Mouse (Mus musculus) hindbrain, postnatal 0 days (tissue): ENCODE measurements around the gene Itsn2. TPM values are rescaled to one million over a fixed set of nuclear protein-coding genes. Genes with fewer than 3 reads are reported as not detected.
A peak's percentile ranks its signal among the peaks of the same experiment; 100 is the strongest.

Source experiments
- ATAC-seq: fragments of 200-750 bp; cut with Nextera tagmentation; 2 replicates; pipeline ENCODE4 v1.8.0; 2017; ENCODE audit warnings: mild to moderate bottlenecking, moderate TSS enrichment, moderate library complexity
- DNase-seq: peaks from one replicate; pipeline ENCODE4 v3.0.0-alpha.2; 2015; ENCODE audit warnings: low spot score
- H3K27ac ChIP-seq: fragments of 300-500 bp; sonication (generic); 2 replicates; pipeline ENCODE4 v1.5.1; 2014; ENCODE audit warnings: mild to moderate bottlenecking
- H3K27me3 ChIP-seq: fragments of 300-500 bp; sonication (generic); 2 replicates; pipeline ENCODE4 v1.6.1; 2014; ENCODE audit warnings: low read length, mixed read lengths; ENCODE audit not compliant: insufficient read depth
- H3K36me3 ChIP-seq: fragments of 300-500 bp; sonication (generic); 2 replicates; pipeline ENCODE4 v1.6.1; 2014; ENCODE audit warnings: low read length, mixed read lengths; ENCODE audit not compliant: insufficient read depth
- H3K4me1 ChIP-seq: fragments of 300-500 bp; sonication (generic); 2 replicates; pipeline ENCODE4 v1.6.1; 2014; ENCODE audit warnings: antibody characterized with exemption, low read length, mixed read lengths; ENCODE audit not compliant: insufficient read depth
- H3K4me2 ChIP-seq: fragments of 300-500 bp; sonication (generic); 2 replicates; pipeline ENCODE4 v1.6.1; 2014; ENCODE audit warnings: low read depth, mild to moderate bottlenecking, low read length, moderate library complexity, mixed read lengths
- H3K4me3 ChIP-seq: fragments of 300-500 bp; sonication (generic); 2 replicates; pipeline ENCODE4 v1.5.1; 2014; ENCODE audit warnings: low read length
- H3K9ac ChIP-seq: fragments of 300-500 bp; sonication (generic); replicated peaks from 2 replicates; pipeline ENCODE4 v1.6.1; 2014; ENCODE audit warnings: mild to moderate bottlenecking, low read length, moderate library complexity, mixed read lengths
- H3K9me3 ChIP-seq: fragments of 300-500 bp; sonication (generic); 2 replicates; pipeline ENCODE4 v1.6.1; 2016; ENCODE audit warnings: low read length, mixed read lengths
- CTCF ChIP-seq: IDR thresholded peaks from 2 replicates; pipeline ENCODE4 v1.5.1; 2016; ENCODE audit warnings: antibody characterized with exemption, control low read depth, low read depth
- WGBS: fragments of 180-500 bp; shearing (Covaris S2); extraction: QIAGEN DNeasy Blood & Tissue Kit; methylation state at CpG from one replicate; pipeline ENCODE4 v1.1.7; 2014; 5-methylcytosine and 5-hydroxymethylcytosine counted together
- polyA plus RNA-seq: library from polyadenylated mRNA; unstranded; fragments of >200 nt; fragmentation: Nextera tagmentation; extraction: Ambion mirVana; gene quantifications from 2 replicates; pipeline ENCODE4 v1.2.1, GENCODE M21; 2015
- total RNA-seq: library from RNA; depleted of rRNA; stranded (reverse); fragments of >200 nt; gene quantifications from 2 replicates; pipeline ENCODE4 v1.2.3, GENCODE M21; 2014

Itsn2 gene
- total and polyA plus RNA-seq, 2 experiments from 2014 or later, result 19.9 to 27.7 TPM

DNA sequence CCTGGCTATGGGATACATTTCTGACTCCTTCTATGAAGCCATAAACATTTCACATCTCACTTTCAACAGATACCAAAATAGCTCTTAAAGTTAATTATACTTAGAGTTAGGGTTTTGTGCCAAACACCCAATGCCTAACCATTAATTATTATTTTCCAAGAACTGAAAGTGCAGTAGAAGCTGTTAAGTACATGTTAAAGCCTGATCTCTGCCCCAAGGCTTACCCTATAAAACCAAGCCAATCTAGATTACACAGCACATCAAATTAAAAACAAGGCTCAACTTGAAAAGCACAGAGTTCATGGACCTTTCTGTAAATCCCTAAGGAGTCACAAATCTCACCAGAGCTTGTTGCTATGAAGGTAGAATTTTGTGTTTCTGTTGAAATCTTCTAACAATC lies 10.1 kb upstream of the Itsn2 start:
- Histone ChIP-seq H3K4me1 (no peaks in the 10 kb centered on the region), H3K36me3 (no peaks in the 10 kb centered on the region), H3K4me2 (no peak overlapping the region), H3K27ac (no peak overlapping the region), H3K9ac (no peak overlapping the region), H3K4me3 (no peak overlapping the region), H3K27me3 (no peaks in the 10 kb centered on the region), H3K9me3 (no peaks in the 10 kb centered on the region)
- ATAC-seq (no peak), DNase-seq (no peak)
- no peak for TF ChIP-seq CTCF

DNA sequence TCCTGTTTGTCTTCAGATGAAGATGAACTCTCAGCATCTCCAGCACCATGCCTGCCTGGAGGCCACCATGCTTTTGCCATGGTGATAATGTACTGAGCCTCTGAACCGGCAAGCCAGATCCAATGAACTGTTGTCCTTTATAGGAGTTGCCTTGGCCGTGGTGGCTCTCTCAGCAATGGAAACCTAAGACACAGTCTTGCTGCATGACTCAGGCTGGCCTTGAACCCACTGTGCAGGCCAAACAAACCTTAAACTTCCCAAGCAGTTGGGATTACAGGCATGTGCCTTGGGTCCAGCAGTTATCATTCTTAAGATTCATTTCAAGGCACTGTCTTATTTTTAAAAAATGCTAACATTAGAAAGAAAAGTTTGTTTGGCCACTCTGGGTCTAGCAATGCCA lies 4.6 kb upstream of the Itsn2 start:
- H3K36me3 ChIP-seq, result no peaks in the 10 kb centered on the region
- no peak overlapping the region for H3K9ac ChIP-seq
- no peaks in the 10 kb centered on the region for H3K27me3 ChIP-seq
- WGBS, result 86% methylated on average over 2 of the region's 2 CpGs
- H3K4me3 ChIP-seq, result no peak overlapping the region
- no peak overlapping the region for H3K27ac ChIP-seq
- DNase-seq (no peak), ATAC-seq (no peak)
- H3K9me3 ChIP-seq, result no peaks in the 10 kb centered on the region
- no peak for TF ChIP-seq CTCF
- no peaks in the 10 kb centered on the region for H3K4me1 ChIP-seq
- H3K4me2 ChIP-seq, result no peak overlapping the region

DNA sequence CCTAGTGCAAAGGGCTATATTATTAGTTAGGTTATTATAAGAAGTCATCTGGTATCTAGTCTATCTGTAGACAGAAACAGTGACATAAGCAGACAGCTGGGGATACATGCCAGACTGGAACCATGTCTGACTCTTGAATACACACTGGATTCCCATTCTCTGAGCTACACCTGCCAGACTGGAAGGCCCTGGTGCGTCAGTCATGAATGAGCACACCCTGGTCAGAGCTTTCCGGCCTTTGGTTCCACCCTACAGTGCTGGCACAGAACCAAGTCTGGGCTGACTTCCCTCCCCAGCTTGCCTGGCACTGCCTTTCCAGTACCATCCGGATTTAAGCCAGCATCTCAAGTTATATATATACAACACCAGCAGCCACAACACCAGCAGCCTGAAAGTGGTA lies 3.8 kb upstream of the Itsn2 start:
- Histone ChIP-seq H3K27me3 (no peaks in the 10 kb centered on the region), H3K9ac (no peak overlapping the region), H3K4me3 (no peak overlapping the region), H3K4me1 (no peaks in the 10 kb centered on the region), H3K4me2 (no peak overlapping the region), H3K9me3 (no peaks in the 10 kb centered on the region), H3K36me3 (no peaks in the 10 kb centered on the region), H3K27ac (no peak overlapping the region)
- 0 out of 2 replicates have a peak, but pooled peaks have one; percentile 22 for ATAC-seq
- 35% methylated on average over 3 of the region's 3 CpGs for WGBS
- no peak for TF ChIP-seq CTCF
- DNase-seq, result peak; percentile 54

DNA sequence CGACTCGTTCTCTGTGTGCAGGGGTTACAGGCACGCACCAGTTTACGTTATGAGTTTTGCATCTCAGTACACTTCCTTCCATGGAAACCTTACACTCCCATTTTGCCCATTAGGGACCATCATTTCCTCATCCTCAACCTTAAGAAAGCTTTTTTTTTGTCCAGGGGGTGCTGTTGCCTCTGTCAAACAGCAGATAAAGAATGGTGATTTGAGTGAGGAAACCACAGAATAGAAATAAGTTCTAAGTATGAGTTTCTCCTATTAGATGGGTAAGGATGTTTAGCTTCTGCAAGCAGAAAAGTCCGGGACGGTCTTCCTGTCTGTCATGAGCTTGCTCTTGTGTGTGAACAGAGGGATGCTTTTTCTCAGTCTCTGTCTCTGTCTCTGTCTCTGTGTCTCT lies 413 bp upstream of the Itsn2 start:
- DNase-seq (no peak), ATAC-seq (no peak)
- Histone ChIP-seq H3K27me3 (no peaks in the 10 kb centered on the region), H3K4me1 (no peaks in the 10 kb centered on the region), H3K4me3 (peak overlapping the region; percentile 74), H3K27ac (peak overlapping the region; percentile 85; the same call in 1 of the 2 replicates), H3K9ac (peak overlapping the region; percentile 94; the same call in 1 of the 2 replicates), H3K4me2 (peak overlapping the region; percentile 86), H3K9me3 (no peaks in the 10 kb centered on the region), H3K36me3 (no peaks in the 10 kb centered on the region)
- WGBS, result 65% methylated on average over 6 of the region's 6 CpGs
- TF ChIP-seq CTCF, result no peak

DNA sequence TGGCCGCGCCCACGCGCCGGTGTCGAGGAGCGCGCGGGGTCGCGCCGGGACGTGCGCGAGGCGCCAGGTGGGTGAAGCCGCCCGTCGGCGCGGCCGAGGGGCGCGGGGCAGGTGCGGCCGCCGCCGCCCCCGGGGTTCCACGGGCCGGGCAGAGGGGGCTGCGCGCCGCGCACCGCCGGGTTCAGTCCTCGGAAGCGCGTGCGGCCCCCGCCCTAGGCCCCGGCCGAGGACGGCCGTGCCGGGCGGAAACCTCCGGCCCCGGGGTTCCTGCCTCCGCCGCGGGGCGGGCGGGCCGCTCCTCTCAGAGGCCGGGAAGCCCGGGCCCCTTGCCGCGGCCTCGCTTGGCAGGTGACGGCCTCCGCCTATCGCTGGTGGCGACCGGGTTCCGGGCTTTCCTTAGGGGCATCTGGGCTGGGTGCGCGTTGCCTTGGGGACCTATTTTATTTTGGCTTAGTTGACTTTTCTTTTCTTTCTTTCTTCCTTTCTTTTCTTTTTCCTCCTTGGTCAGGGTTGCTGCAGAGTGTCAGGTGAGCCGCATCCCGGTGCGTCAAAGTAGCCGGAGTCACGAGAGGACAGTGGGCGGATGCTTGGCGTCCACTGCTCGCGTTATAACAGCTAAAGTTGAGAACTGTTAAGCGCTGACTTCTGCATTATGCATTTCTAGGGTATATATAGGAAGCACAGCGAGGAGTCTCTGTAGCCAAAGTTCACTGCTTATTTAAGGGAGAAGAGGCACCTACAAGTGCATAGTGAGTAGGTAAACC lies 910 bp downstream of the Itsn2 start:
- under 1% methylated on average over 60 of the region's 80 CpGs for WGBS
- no peaks in the 10 kb centered on the region for H3K4me1 ChIP-seq
- H3K36me3 ChIP-seq, result no peaks in the 10 kb centered on the region
- peak; percentile 40 for DNase-seq
- H3K9me3 ChIP-seq, result no peaks in the 10 kb centered on the region
- peak overlapping the region; percentile 94 for H3K9ac ChIP-seq
- H3K4me3 ChIP-seq, result peak overlapping the region; percentile 74
- H3K27ac ChIP-seq, result peak overlapping the region; percentile 85
- peak overlapping the region; percentile 86 for H3K4me2 ChIP-seq
- no peaks in the 10 kb centered on the region for H3K27me3 ChIP-seq
- ATAC-seq, result peak; percentile 78
- TF ChIP-seq CTCF, result no peak

DNA sequence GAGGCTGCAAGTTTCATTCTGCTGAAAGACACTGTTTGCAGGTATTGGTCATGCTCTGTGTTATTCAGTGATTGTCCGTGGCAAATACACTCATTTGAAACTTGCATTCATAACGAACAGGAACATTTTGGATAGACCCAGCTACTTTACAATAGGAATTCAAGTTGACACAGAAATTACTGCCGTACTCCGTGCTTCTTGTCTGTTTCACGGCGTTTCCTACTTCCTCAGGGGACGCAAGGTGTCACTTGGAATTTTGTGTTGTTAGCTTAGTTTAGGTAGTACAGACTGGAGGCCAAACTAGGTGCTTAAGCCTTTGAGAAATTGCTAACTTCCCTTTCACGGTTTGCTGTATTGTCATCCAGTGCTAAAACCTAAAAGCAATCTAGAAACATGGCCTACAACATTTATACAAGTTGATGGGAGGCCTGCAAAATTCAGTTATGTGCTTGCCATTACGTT lies 1.5 kb downstream of the Itsn2 start:
- ATAC-seq (no peak), DNase-seq (no peak)
- WGBS, result 58% methylated on average over 9 of the region's 9 CpGs
- H3K4me1 ChIP-seq, result no peaks in the 10 kb centered on the region
- no peaks in the 10 kb centered on the region for H3K36me3 ChIP-seq
- peak overlapping the region; percentile 86 for H3K4me2 ChIP-seq
- H3K4me3 ChIP-seq, result peak overlapping the region; percentile 74
- no peaks in the 10 kb centered on the region for H3K9me3 ChIP-seq
- H3K9ac ChIP-seq, result peak overlapping the region; percentile 94
- H3K27ac ChIP-seq, result no peak overlapping the region
- no peaks in the 10 kb centered on the region for H3K27me3 ChIP-seq
- TF ChIP-seq CTCF, result no peak

DNA sequence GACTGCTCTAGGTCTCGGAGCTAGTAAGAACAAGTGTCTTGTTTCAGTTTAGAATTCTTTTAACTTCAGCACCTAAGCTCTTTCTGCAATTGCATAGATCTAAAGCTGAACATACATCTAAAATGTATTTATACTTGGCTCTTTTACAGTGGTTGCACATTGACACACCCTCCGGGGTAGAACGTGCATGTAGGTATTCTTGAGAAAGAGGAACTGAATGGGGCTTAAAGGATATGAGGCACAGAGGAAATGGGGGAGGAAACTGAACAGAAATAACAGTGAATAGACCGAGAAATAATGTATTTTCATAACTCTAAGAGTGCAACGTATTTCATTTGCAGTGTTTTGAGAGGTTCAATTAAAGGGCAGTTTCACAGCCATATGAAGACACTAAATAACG lies 2.6 kb downstream of the Itsn2 start:
- Histone ChIP-seq H3K27ac (no peak overlapping the region), H3K4me1 (no peaks in the 10 kb centered on the region), H3K27me3 (no peaks in the 10 kb centered on the region), H3K36me3 (no peaks in the 10 kb centered on the region), H3K9ac (no peak overlapping the region), H3K4me2 (no peak overlapping the region), H3K4me3 (no peak overlapping the region), H3K9me3 (no peaks in the 10 kb centered on the region)
- TF ChIP-seq CTCF, result no peak
- DNase-seq (no peak), ATAC-seq (no peak)
- 74% methylated on average over 6 of the region's 6 CpGs for WGBS
